Mouse (Mus musculus) CH12.LX (cell line): ENCODE data around the gene Aff1. TPM values are rescaled to one million over a fixed set of nuclear protein-coding genes. Genes with fewer than 3 reads are reported as not detected.
A peak's percentile ranks its signal among the peaks of the same experiment; 100 is the strongest.

Source experiments
- DNase-seq: peaks from one replicate; pipeline ENCODE4 v3.0.0-alpha.2; 2013; ENCODE audit errors: extremely low read depth
- H3K27ac ChIP-seq: 2 replicates; pipeline ENCODE4 v1.5.1; 2012; ENCODE audit warnings: low read depth, mild to moderate bottlenecking, control low read depth, moderate library complexity; ENCODE audit not compliant: insufficient read depth
- H3K27me3 ChIP-seq: replicated peaks from 2 replicates; pipeline ENCODE3; 2012; ENCODE audit warnings: inconsistent platforms
- H3K36me3 ChIP-seq, 2 experiments: replicated peaks in 1 of 2; 2 replicates each; pipeline versions ENCODE3 to v1.6.1; 2012; ENCODE audit warnings: inconsistent platforms in 1 of 2, low read length in 1 of 2, mild to moderate bottlenecking in 1 of 2, mixed read lengths in 1 of 2, moderate library complexity in 1 of 2; ENCODE audit not compliant: control insufficient read depth in 1 of 2, insufficient read depth in 1 of 2
- H3K4me1 ChIP-seq, 2 experiments: 2 replicates each; pipeline ENCODE4 v1.6.1; 2012; ENCODE audit warnings: inconsistent platforms in 1 of 2, moderate library complexity in 1 of 2; ENCODE audit not compliant: insufficient read depth in 2 of 2, control insufficient read depth in 1 of 2
- H3K4me2 ChIP-seq: 2 replicates; pipeline ENCODE4 v1.6.1; 2012; ENCODE audit warnings: low read depth, mild to moderate bottlenecking, control low read depth; ENCODE audit not compliant: poor library complexity, insufficient read depth, severe bottlenecking
- H3K4me3 ChIP-seq, 3 experiments: fragments of 150-350 bp in 1 of 3; sonication (generic) in 1 of 3; replicated peaks in 1 of 3; 2 replicates each; pipeline versions ENCODE3 to v1.5.1; 2011 to 2012; ENCODE audit warnings: low read depth in 2 of 3, low read length in 2 of 3, mild to moderate bottlenecking in 2 of 3, moderate library complexity in 2 of 3, control low read depth in 1 of 3, improper control_type of control experiment in 1 of 3, inconsistent platforms in 1 of 3, mixed read lengths in 1 of 3; ENCODE audit not compliant: poor library complexity in 1 of 3
- H3K79me2 ChIP-seq: replicated peaks from 2 replicates; pipeline ENCODE4 v1.6.1; 2012; ENCODE audit warnings: mild to moderate bottlenecking, moderate library complexity; ENCODE audit not compliant: control insufficient read depth, poor library complexity, insufficient read depth, severe bottlenecking; ENCODE audit errors: extremely low read depth
- H3K9ac ChIP-seq: 2 replicates; pipeline ENCODE4 v1.6.1; 2012; ENCODE audit warnings: low read depth, mild to moderate bottlenecking, control low read depth, moderate library complexity; ENCODE audit not compliant: insufficient read depth
- H3K9me3 ChIP-seq: replicated peaks from 2 replicates; pipeline ENCODE3; 2012; ENCODE audit warnings: low read length, inconsistent platforms, mixed read lengths
- BHLHE40 ChIP-seq: IDR thresholded peaks from 2 replicates; pipeline ENCODE4 v1.6.1; 2011; ENCODE audit warnings: mild to moderate bottlenecking, low read depth, low read length, improper control_type of control experiment
- CHD1 ChIP-seq: IDR thresholded peaks from 2 replicates; pipeline ENCODE4 v1.6.1; 2012; ENCODE audit warnings: low read depth, low read length, improper control_type of control experiment, inconsistent platforms
- CHD2 ChIP-seq: IDR thresholded peaks from 2 replicates; pipeline ENCODE4 v1.6.1; 2011; ENCODE audit warnings: low read length, improper control_type of control experiment
- CTCF ChIP-seq, 2 experiments: IDR thresholded peaks in 1 of 2; conservative IDR thresholded peaks in 1 of 2; 2 replicates each; pipeline ENCODE4 v1.5.1; 2011 to 2012; ENCODE audit warnings: low read depth in 2 of 2, low read length in 2 of 2, improper control_type of control experiment in 1 of 2, inconsistent platforms in 1 of 2, mild to moderate bottlenecking in 1 of 2, moderate library complexity in 1 of 2
- E2F4 ChIP-seq: IDR thresholded peaks from 2 replicates; pipeline ENCODE4 v1.6.1; 2011; ENCODE audit warnings: low read depth, low read length, improper control_type of control experiment; ENCODE audit not compliant: insufficient replicate concordance
- ELF1 ChIP-seq: IDR thresholded peaks from 2 replicates; pipeline ENCODE4 v1.6.1; 2014; ENCODE audit warnings: low read depth, mild to moderate bottlenecking, inconsistent platforms, low read length, improper control_type of control experiment
- EP300 ChIP-seq: IDR thresholded peaks from 2 replicates; pipeline ENCODE4 v1.6.1; 2011; ENCODE audit warnings: low read length, improper control_type of control experiment
- ETS1 ChIP-seq: conservative IDR thresholded peaks from 2 replicates; pipeline ENCODE4 v1.6.1; 2012; ENCODE audit warnings: low read depth, mild to moderate bottlenecking, inconsistent platforms, low read length, improper control_type of control experiment, moderate library complexity
- GABPA ChIP-seq: IDR thresholded peaks from 2 replicates; pipeline ENCODE4 v1.6.1; 2012; ENCODE audit warnings: low read depth, low read length, improper control_type of control experiment, inconsistent platforms; ENCODE audit not compliant: insufficient replicate concordance
- HCFC1 ChIP-seq: IDR thresholded peaks from 2 replicates; pipeline ENCODE4 v1.6.1; 2012; ENCODE audit warnings: low read depth, mild to moderate bottlenecking, inconsistent platforms, low read length, improper control_type of control experiment
- IRF4 ChIP-seq: IDR thresholded peaks from 2 replicates; pipeline ENCODE4 v1.6.1; 2014; ENCODE audit warnings: low read depth, mild to moderate bottlenecking, inconsistent platforms, low read length, improper control_type of control experiment
- JUN ChIP-seq: IDR thresholded peaks from 2 replicates; pipeline ENCODE4 v1.6.1; 2011; ENCODE audit warnings: low read depth, mild to moderate bottlenecking, low read length, improper control_type of control experiment, moderate library complexity; ENCODE audit not compliant: insufficient read depth
- JUND ChIP-seq: conservative IDR thresholded peaks from 2 replicates; pipeline ENCODE4 v1.6.1; 2011; ENCODE audit warnings: low read depth, low read length, improper control_type of control experiment
- KAT2A ChIP-seq: IDR thresholded peaks from 2 replicates; pipeline ENCODE4 v1.6.1; 2012; ENCODE audit warnings: low read length, improper control_type of control experiment, inconsistent platforms; ENCODE audit not compliant: insufficient replicate concordance
- MAFK ChIP-seq: IDR thresholded peaks from 2 replicates; pipeline ENCODE4 v1.6.1; 2011; ENCODE audit warnings: low read length, improper control_type of control experiment; ENCODE audit not compliant: insufficient replicate concordance
- MAX ChIP-seq: IDR thresholded peaks from 2 replicates; pipeline ENCODE4 v1.6.1; 2011; ENCODE audit warnings: low read length, improper control_type of control experiment
- MAZ ChIP-seq: IDR thresholded peaks from 2 replicates; pipeline ENCODE4 v1.6.1; 2012; ENCODE audit warnings: low read depth, mild to moderate bottlenecking, inconsistent platforms, low read length, improper control_type of control experiment, moderate library complexity
- MEF2A ChIP-seq: IDR thresholded peaks from 2 replicates; pipeline ENCODE4 v1.6.1; 2014; ENCODE audit warnings: low read depth, mild to moderate bottlenecking, inconsistent platforms, low read length, improper control_type of control experiment, borderline replicate concordance
- MXI1 ChIP-seq: IDR thresholded peaks from 2 replicates; pipeline ENCODE4 v1.6.1; 2011; ENCODE audit warnings: mild to moderate bottlenecking, low read depth, low read length, improper control_type of control experiment
- MYC ChIP-seq: IDR thresholded peaks from 2 replicates; pipeline ENCODE4 v1.6.1; 2011; ENCODE audit warnings: low read depth, mild to moderate bottlenecking, improper control_type of control experiment, low read length
- NELFE ChIP-seq: IDR thresholded peaks from 2 replicates; pipeline ENCODE4 v1.6.1; 2011; ENCODE audit warnings: low read depth, low read length, improper control_type of control experiment
- NRF1 ChIP-seq: IDR thresholded peaks from 2 replicates; pipeline ENCODE4 v1.6.1; 2014; ENCODE audit warnings: low read depth, mild to moderate bottlenecking, inconsistent platforms, low read length, improper control_type of control experiment, moderate library complexity
- PAX5 ChIP-seq: IDR thresholded peaks from 2 replicates; pipeline ENCODE4 v1.6.1; 2012; ENCODE audit warnings: low read length, inconsistent platforms, mixed read lengths
- POLR2A ChIP-seq: IDR thresholded peaks from 2 replicates; pipeline ENCODE4 v1.6.1; 2011; ENCODE audit warnings: low read depth, mild to moderate bottlenecking, improper control_type of control experiment, low read length
- POLR2AphosphoS2 ChIP-seq: IDR thresholded peaks from 2 replicates; pipeline ENCODE4 v1.6.1; 2011; ENCODE audit warnings: low read depth, low read length, improper control_type of control experiment
- RAD21 ChIP-seq: IDR thresholded peaks from 2 replicates; pipeline ENCODE4 v1.6.1; 2011; ENCODE audit warnings: low read depth, mild to moderate bottlenecking, low read length, improper control_type of control experiment, moderate library complexity
- RCOR1 ChIP-seq: conservative IDR thresholded peaks from 2 replicates; pipeline ENCODE4 v1.6.1; 2012; ENCODE audit warnings: low read depth, mild to moderate bottlenecking, inconsistent platforms, low read length, improper control_type of control experiment
- SIN3A ChIP-seq: IDR thresholded peaks from 2 replicates; pipeline ENCODE4 v1.6.1; 2012; ENCODE audit warnings: low read length, improper control_type of control experiment, inconsistent platforms
- SMC3 ChIP-seq: IDR thresholded peaks from 2 replicates; pipeline ENCODE4 v1.6.1; 2011; ENCODE audit warnings: low read depth, low read length, improper control_type of control experiment
- TBP ChIP-seq: conservative IDR thresholded peaks from 2 replicates; pipeline ENCODE4 v1.6.1; 2011; ENCODE audit warnings: low read depth, low read length, improper control_type of control experiment
- TCF12 ChIP-seq: IDR thresholded peaks from 2 replicates; pipeline ENCODE4 v1.6.1; 2014; ENCODE audit warnings: low read depth, mild to moderate bottlenecking, inconsistent platforms, low read length, improper control_type of control experiment
- UBTF ChIP-seq: IDR thresholded peaks from 2 replicates; pipeline ENCODE4 v1.6.1; 2012; ENCODE audit warnings: low read depth, mild to moderate bottlenecking, inconsistent platforms, low read length, improper control_type of control experiment, moderate library complexity
- USF1 ChIP-seq: IDR thresholded peaks from 2 replicates; pipeline ENCODE4 v1.6.1; 2014; ENCODE audit warnings: low read depth, mild to moderate bottlenecking, inconsistent platforms, low read length, improper control_type of control experiment
- USF2 ChIP-seq: conservative IDR thresholded peaks from 2 replicates; pipeline ENCODE4 v1.6.1; 2011; ENCODE audit warnings: low read depth, low read length, improper control_type of control experiment
- ZC3H11A ChIP-seq: IDR thresholded peaks from 2 replicates; pipeline ENCODE4 v1.6.1; 2012; ENCODE audit warnings: low read depth, mild to moderate bottlenecking, inconsistent platforms, low read length, improper control_type of control experiment
- ZKSCAN1 ChIP-seq: IDR thresholded peaks from 2 replicates; pipeline ENCODE4 v1.6.1; 2012; ENCODE audit warnings: low read depth, inconsistent platforms, low read length, improper control_type of control experiment, borderline replicate concordance
- ZMIZ1 ChIP-seq: IDR thresholded peaks from 2 replicates; pipeline ENCODE4 v1.6.1; 2012; ENCODE audit warnings: low read depth, mild to moderate bottlenecking, inconsistent platforms, low read length, improper control_type of control experiment
- ZNF384 ChIP-seq: IDR thresholded peaks from 2 replicates; pipeline ENCODE4 v1.6.1; 2012; ENCODE audit warnings: low read depth, low read length, improper control_type of control experiment, inconsistent platforms
- dilution Hi-C: fragments of 300-500 bp; cut with MboI; formaldehyde crosslinking; loops from 2 replicates; pipeline ENCODE4 v1.14.3; 2020; ENCODE audit warnings: low sequenced_read_pairs; ENCODE audit not compliant: extremely low pct_unique_long_range_greater_than_20kb, extremely low pct_ligation_motif_present
- in situ Hi-C: fragments of 300-500 bp; cut with MboI; formaldehyde crosslinking; loops from 3 replicates; pipeline ENCODE4 v1.14.3; 2019; ENCODE audit warnings: low sequenced_read_pairs, low pct_ligation_motif_present, low pct_unique_long_range_greater_than_20kb, mixed read lengths
- polyA plus RNA-seq: library from polyadenylated mRNA; unstranded; fragments of >175 nt; gene quantifications from 2 replicates; pipeline ENCODE4 v1.2.1, GENCODE M21; 2012; ENCODE audit warnings: low read depth; ENCODE audit not compliant: insufficient read length
- total RNA-seq, 2 experiments: library from RNA; depleted of rRNA; stranded (reverse); fragments of 300-350 nt in 1 of 2; fragments of >200 nt in 1 of 2; gene quantifications; 2 replicates each; pipeline ENCODE4 v1.2.3; 2012 to 2014

The Aff1 gene
- total and polyA plus RNA-seq, 3 experiments: 13.2 to 38.9 (median 21.8) TPM

DNA sequence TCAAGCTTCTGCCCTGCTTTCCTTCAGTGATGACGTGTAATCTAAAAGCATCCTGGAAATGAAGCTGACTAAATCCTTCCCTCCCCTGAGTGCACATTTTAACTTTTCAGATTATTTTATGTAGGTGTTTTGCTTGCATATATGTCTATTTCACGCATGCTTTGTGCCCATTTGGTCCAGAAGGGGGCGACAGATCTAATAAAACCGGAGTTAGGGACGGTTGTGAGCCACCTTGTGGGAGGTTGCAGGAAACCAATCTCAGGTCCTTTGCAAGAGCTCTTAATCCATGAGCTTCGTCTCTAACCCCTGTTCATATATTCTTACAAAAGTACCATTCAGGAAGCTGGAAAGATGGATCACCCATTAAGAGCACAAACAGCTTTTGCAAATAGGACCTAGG is 37.9 kb upstream of the Aff1 start:
- no peak overlapping the region for H3K4me3 ChIP-seq
- H3K4me2 ChIP-seq: no peak overlapping the region
- H3K9ac ChIP-seq: no peak overlapping the region
- in situ Hi-C loops (loop anchor here (5.0 kb wide), 1 partner anchor 307 kb away; no protein-coding TSS in a partner anchor), dilution Hi-C loops (no loop called here)
- no peaks in the 10 kb centered on the region for H3K79me2 ChIP-seq
- TF ChIP-seq ZC3H11A (no peak), UBTF (no peak), MAZ (no peak), CHD2 (no peak), SMC3 (peak; percentile 83), MEF2A (no peak), JUN (no peak), ETS1 (no peak), HCFC1 (no peak), GABPA (no peak), MXI1 (no peak), NRF1 (no peak), RAD21 (peak; percentile 52), E2F4 (no peak), POLR2AphosphoS2 (no peak), POLR2A (no peak), MYC (no peak), ELF1 (no peak), CHD1 (no peak), ZNF384 (no peak), IRF4 (no peak), BHLHE40 (no peak), NELFE (peak; percentile 52; the same call in 1 of the 2 replicates), USF1 (no peak), TBP (no peak), RCOR1 (no peak), TCF12 (no peak), MAFK (no peak), KAT2A (no peak), JUND (no peak), USF2 (no peak), MAX (0 out of 2 replicates have a peak, but pooled peaks have one; percentile 21), ZMIZ1 (no peak), SIN3A (no peak), CTCF (conservative IDR thresholded peaks at IDR 0.05 in 1 of 2, IDR thresholded peaks at IDR 0.05 in 1 of 2; ENCODE audit: low read depth in 2 of 2, low read length in 2 of 2) (peak; percentile 34 to 98; a peak in 2 of 4 replicates), EP300 (no peak), ZKSCAN1 (no peak), PAX5 (no peak)
- H3K27me3 ChIP-seq: no peaks in the 10 kb centered on the region
- no peaks in the 10 kb centered on the region for H3K9me3 ChIP-seq
- H3K4me1 ChIP-seq: peaks cover 0 to 2% of the 10 kb centered on the region in 2 experiments; a peak in 1 of 4 replicates
- peak; percentile 54 for DNase-seq
- no peaks in the 10 kb centered on the region for H3K36me3 ChIP-seq
- H3K27ac ChIP-seq: no peak overlapping the region
